Mouse (Mus musculus) C2C12 (cell line): Measurements from ENCODE around the gene Atp1a2. TPM values are rescaled to one million over a fixed set of nuclear protein-coding genes. Genes with fewer than 3 reads are reported as not detected.

Experiments used
- H3K27me3 ChIP-seq: one replicate; pipeline ENCODE4 v1.6.1; 2011; ENCODE audit not compliant: control insufficient read depth, insufficient read depth, insufficient read length
- H3K36me3 ChIP-seq: one replicate; pipeline ENCODE4 v1.6.1; 2011; ENCODE audit not compliant: control insufficient read depth, insufficient read depth
- H3K4me3 ChIP-seq: one replicate; pipeline ENCODE4 v1.5.1; 2011; ENCODE audit warnings: mild to moderate bottlenecking, control low read depth; ENCODE audit not compliant: poor library complexity, insufficient read depth, severe bottlenecking
- H3K79me2 ChIP-seq: one replicate; pipeline ENCODE4 v1.6.1; 2011; ENCODE audit not compliant: control insufficient read depth, insufficient read depth
- H3K79me3 ChIP-seq: one replicate; pipeline ENCODE4 v1.6.1; 2011; ENCODE audit warnings: low read depth, control low read depth
- H3ac ChIP-seq: one replicate; pipeline ENCODE3; 2011; ENCODE audit warnings: low read depth; ENCODE audit not compliant: control insufficient read depth, insufficient read length
- CEBPB ChIP-seq: IDR thresholded peaks from one replicate; pipeline ENCODE4 v1.6.1; 2011; ENCODE audit warnings: low read depth, mild to moderate bottlenecking, control low read depth, moderate library complexity
- CTCF ChIP-seq: IDR thresholded peaks from one replicate; pipeline ENCODE4 v1.5.1; 2011; ENCODE audit not compliant: control insufficient read depth, insufficient read depth, insufficient read length
- FOSL1 ChIP-seq: IDR thresholded peaks from one replicate; pipeline ENCODE4 v1.8.0; 2011; ENCODE audit warnings: mild to moderate bottlenecking, low read length; ENCODE audit not compliant: poor library complexity, insufficient read depth, severe bottlenecking
- MAX ChIP-seq: IDR thresholded peaks from one replicate; pipeline ENCODE4 v1.6.1; 2011; ENCODE audit warnings: mild to moderate bottlenecking, control low read depth
- MYOD1 ChIP-seq: IDR thresholded peaks from one replicate; pipeline ENCODE4 v1.6.1; 2011; ENCODE audit warnings: low read depth; ENCODE audit not compliant: control insufficient read depth, insufficient read length
- MYOG ChIP-seq: IDR thresholded peaks from one replicate; pipeline ENCODE4 v1.6.1; 2011; ENCODE audit not compliant: control insufficient read depth, insufficient read length; ENCODE audit errors: extremely low read depth
- USF1 ChIP-seq: IDR thresholded peaks from one replicate; pipeline ENCODE4 v1.6.1; 2011; ENCODE audit warnings: low read depth, mild to moderate bottlenecking, control low read depth, moderate library complexity
- polyA plus RNA-seq: library from polyadenylated mRNA; unstranded; fragments of >200 nt; fragmentation: generic; extraction: Trizol; gene quantifications from one replicate; pipeline ENCODE4 v1.2.1, GENCODE M21; 2012; ENCODE audit warnings: missing spikeins

The Atp1a2 gene
- polyA plus RNA-seq, 1 experiment = 0.76 TPM

DNA sequence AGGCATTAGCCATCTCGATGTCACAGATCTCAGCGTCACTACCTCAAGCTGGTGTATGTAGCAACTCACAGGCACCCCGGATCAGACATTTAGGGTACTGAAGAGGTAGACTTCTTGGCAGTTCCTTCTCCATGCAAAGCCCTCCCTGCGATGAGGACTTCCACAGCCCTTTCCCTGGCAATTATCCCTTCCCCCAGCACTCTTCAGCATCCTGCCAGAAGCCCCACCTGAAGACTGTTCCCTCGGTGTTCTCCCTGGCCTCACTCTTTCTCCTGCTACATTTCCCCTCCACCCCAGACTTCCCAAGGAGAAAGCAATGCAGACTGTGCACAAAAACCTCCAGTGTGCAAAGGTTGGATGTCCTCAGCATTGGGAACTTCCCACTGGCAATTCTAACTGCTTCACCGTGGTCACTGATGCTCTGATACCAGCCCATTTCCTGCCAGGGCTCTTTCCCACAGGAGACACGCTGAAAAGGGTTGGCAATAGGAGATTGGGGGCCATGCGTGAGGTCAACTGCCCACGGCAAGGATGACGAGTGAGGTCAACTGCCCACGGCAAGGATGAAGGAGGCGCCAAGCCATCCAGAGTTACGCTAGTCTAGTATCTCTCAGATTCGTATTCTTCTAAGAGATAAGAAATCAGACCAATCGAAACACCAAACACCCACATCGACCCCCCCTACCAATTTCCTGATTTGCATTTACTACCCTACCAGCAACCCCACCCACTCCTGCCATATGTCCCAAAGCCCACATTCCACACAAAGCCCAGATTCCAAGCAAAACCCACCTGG, 29.5 kb upstream of the Atp1a2 start:
- H3K79me3 ChIP-seq = no peaks in the 10 kb centered on the region
- TF ChIP-seq MAX = no peak
- no peak for TF ChIP-seq FOSL1
- no peak for TF ChIP-seq MYOD1
- TF ChIP-seq CTCF = no peak
- no peak for TF ChIP-seq USF1
- TF ChIP-seq MYOG = no peak
- no peak for TF ChIP-seq CEBPB
- H3K36me3 ChIP-seq = no peaks in the 10 kb centered on the region
- H3ac ChIP-seq = no peak overlapping the region
- no peaks in the 10 kb centered on the region for H3K79me2 ChIP-seq
- peaks cover 18% of the 10 kb centered on the region for H3K27me3 ChIP-seq
- no peak overlapping the region for H3K4me3 ChIP-seq

GRCm38 (mm10) chr1:172326684-172327083, 28.8 kb upstream of the Atp1a2 start:
- Histone ChIP-seq H3K27me3 (peaks cover 18% of the 10 kb centered on the region), H3K79me2 (no peaks in the 10 kb centered on the region), H3K4me3 (no peak overlapping the region)

GRCm38 (mm10) chr1:172325680-172326535, 28.0 kb upstream of the Atp1a2 start:
- Histone ChIP-seq H3K79me2 (no peaks in the 10 kb centered on the region), H3K27me3 (peaks cover 14% of the 10 kb centered on the region), H3K79me3 (no peaks in the 10 kb centered on the region), H3K36me3 (no peaks in the 10 kb centered on the region), H3K4me3 (no peak overlapping the region), H3ac (no peak overlapping the region)
- TF ChIP-seq CTCF (no peak), FOSL1 (no peak), MYOG (no peak), MYOD1 (no peak), CEBPB (no peak), USF1 (no peak), MAX (no peak)

More at GRCm38 (mm10) chr1:172326684-172327083, 28.8 kb upstream of the Atp1a2 start:
- TF ChIP-seq MYOG (no peak), FOSL1 (no peak), CEBPB (no peak)
- Histone ChIP-seq H3K79me3 (no peaks in the 10 kb centered on the region), H3K36me3 (no peaks in the 10 kb centered on the region), H3ac (no peak overlapping the region)

GRCm38 (mm10) chr1:172324725-172325124, 26.9 kb upstream of the Atp1a2 start:
- Histone ChIP-seq H3K27me3 (peaks cover 7% of the 10 kb centered on the region), H3K79me2 (no peaks in the 10 kb centered on the region), H3K36me3 (no peaks in the 10 kb centered on the region)

DNA sequence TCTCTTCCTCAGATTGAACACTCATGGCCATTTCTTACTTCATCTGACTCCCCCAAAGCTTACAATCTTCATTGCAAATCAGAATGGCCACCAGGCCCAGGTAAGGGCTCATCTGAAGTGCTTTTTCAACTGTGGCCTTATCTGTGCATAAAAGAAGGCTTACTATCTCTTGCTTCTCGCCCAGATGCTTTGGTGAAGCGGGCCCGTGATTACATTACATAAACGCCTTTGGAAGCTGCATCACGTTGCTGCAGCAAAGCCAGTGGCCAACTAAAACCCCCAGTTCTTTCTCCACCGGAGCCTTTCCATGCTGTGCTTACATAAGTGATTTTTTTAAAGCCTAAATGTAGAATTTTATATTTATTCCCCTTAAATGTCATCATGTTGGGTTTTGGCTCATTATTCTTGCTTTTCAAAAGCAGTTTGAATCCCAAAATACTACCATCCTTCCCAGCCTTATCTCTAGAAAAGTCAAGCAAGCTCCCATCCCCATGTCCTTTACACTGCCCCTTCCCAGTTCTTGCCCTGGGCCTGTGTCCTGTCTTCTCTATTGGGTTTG, 26.0 kb upstream of the Atp1a2 start:
- Histone ChIP-seq H3K36me3 (no peaks in the 10 kb centered on the region), H3ac (no peak overlapping the region), H3K79me2 (no peaks in the 10 kb centered on the region), H3K27me3 (peaks cover 2% of the 10 kb centered on the region), H3K79me3 (no peaks in the 10 kb centered on the region), H3K4me3 (no peak overlapping the region)
- TF ChIP-seq MAX (no peak), MYOD1 (no peak), FOSL1 (no peak), CTCF (no peak), USF1 (no peak), CEBPB (no peak), MYOG (no peak)

More at GRCm38 (mm10) chr1:172324725-172325124, 26.9 kb upstream of the Atp1a2 start:
- H3ac ChIP-seq = no peak overlapping the region
- no peaks in the 10 kb centered on the region for H3K79me3 ChIP-seq
- peak; percentile 89 for TF ChIP-seq CTCF
- no peak for TF ChIP-seq CEBPB
- H3K4me3 ChIP-seq = no peak overlapping the region

GRCm38 (mm10) chr1:172323298-172323697, 25.4 kb upstream of the Atp1a2 start:
- no peaks in the 10 kb centered on the region for H3K27me3 ChIP-seq
- no peaks in the 10 kb centered on the region for H3K79me3 ChIP-seq
- no peak overlapping the region for H3K4me3 ChIP-seq
- H3K36me3 ChIP-seq = no peaks in the 10 kb centered on the region
- TF ChIP-seq CEBPB (no peak), CTCF (no peak)
- H3ac ChIP-seq = no peak overlapping the region
- no peaks in the 10 kb centered on the region for H3K79me2 ChIP-seq
